Mouse (Mus musculus) heart, postnatal 0 days (tissue): ENCODE measurements around the gene Lrrc63.

Source experiments
- CTCF ChIP-seq: IDR thresholded peaks from 2 replicates; pipeline ENCODE4 v1.5.1; 2016; ENCODE audit warnings: antibody characterized with exemption, control low read depth, low read depth
- EP300 ChIP-seq: IDR thresholded peaks from 2 replicates; pipeline ENCODE4 v1.6.1; 2016; ENCODE audit warnings: antibody characterized with exemption, low read depth

GRCm38 (mm10) chr14:75075299-75076180 is 55.1 kb downstream of the Lrrc63 start:
- TF ChIP-seq CTCF (no peak), EP300 (no peak)
